Mouse (Mus musculus) erythroblast, embryonic 14.5 days (primary cell): ENCODE measurements around the gene Prkce. TPM values are rescaled to one million over a fixed set of nuclear protein-coding genes. Genes with fewer than 3 reads are reported as not detected.

Source experiments
- H3K27me3 ChIP-seq: 2 replicates; pipeline ENCODE4 v1.6.1; 2012; ENCODE audit warnings: inconsistent platforms; ENCODE audit not compliant: control insufficient read depth
- H3K36me3 ChIP-seq: 2 replicates; pipeline ENCODE4 v1.6.1; 2012; ENCODE audit warnings: mild to moderate bottlenecking, inconsistent platforms; ENCODE audit not compliant: control insufficient read depth
- H3K4me1 ChIP-seq: 2 replicates; pipeline ENCODE4 v1.6.1; 2012; ENCODE audit warnings: inconsistent platforms; ENCODE audit not compliant: control insufficient read depth
- H3K4me3 ChIP-seq: replicated peaks from 2 replicates; pipeline ENCODE3; 2012; ENCODE audit warnings: moderate library complexity, mild to moderate bottlenecking, inconsistent platforms
- H3K9me3 ChIP-seq: 2 replicates; pipeline ENCODE4 v1.6.1; 2012; ENCODE audit warnings: low read length, inconsistent platforms, mixed read lengths; ENCODE audit not compliant: control insufficient read depth
- GATA1 ChIP-seq: IDR thresholded peaks from 2 replicates; pipeline ENCODE4 v1.6.1; 2012; ENCODE audit warnings: low read length, inconsistent platforms, mixed read lengths
- TAL1 ChIP-seq: IDR thresholded peaks from 3 replicates; pipeline ENCODE4 v1.6.1; 2012; ENCODE audit warnings: low read length, inconsistent platforms, mixed read lengths
- polyA plus RNA-seq: library from polyadenylated mRNA; stranded (reverse); fragments of >175 nt; gene quantifications from 2 replicates; pipeline ENCODE4 v1.2.3, GENCODE M21; 2012

The Prkce gene
- polyA plus RNA-seq, 1 experiment: 0.04 TPM

DNA sequence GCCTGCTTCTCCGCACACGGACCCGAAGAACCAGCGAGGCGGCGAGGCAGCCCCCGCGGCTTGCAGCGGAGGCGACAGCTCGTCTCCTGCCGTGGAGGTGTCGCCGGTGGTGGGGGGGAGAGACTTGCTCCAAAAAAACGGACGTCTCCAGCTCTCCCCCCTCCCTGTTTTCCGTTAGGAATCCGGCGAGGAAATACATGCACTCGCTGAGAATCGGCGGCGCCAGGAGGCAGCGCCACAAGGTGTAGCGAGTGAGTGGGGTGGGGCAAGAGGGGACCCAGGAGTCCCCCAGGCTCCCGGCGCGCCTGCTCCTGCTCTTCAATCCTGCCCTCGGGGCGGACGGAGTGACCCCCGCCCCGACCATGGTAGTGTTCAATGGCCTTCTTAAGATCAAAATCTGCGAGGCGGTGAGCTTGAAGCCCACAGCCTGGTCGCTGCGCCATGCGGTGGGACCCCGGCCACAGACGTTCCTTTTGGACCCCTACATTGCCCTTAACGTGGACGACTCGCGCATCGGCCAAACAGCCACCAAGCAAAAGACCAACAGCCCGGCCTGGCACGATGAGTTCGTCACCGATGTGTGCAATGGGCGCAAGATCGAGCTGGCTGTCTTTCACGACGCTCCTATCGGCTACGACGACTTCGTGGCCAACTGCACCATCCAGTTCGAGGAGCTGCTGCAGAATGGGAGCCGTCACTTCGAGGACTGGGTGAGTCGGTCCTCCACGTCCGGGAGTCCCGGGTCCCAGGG, 821 bp downstream of the Prkce start:
- TF ChIP-seq TAL1 (no peak), GATA1 (no peak)
- peaks cover 3% of the 10 kb centered on the region; the same call in 1 of the 2 replicates for H3K9me3 ChIP-seq
- no peaks in the 10 kb centered on the region for H3K36me3 ChIP-seq
- H3K4me1 ChIP-seq: peaks cover 26% of the 10 kb centered on the region
- peaks cover 57% of the 10 kb centered on the region for H3K27me3 ChIP-seq
- peak overlapping the region; percentile 76 for H3K4me3 ChIP-seq

DNA sequence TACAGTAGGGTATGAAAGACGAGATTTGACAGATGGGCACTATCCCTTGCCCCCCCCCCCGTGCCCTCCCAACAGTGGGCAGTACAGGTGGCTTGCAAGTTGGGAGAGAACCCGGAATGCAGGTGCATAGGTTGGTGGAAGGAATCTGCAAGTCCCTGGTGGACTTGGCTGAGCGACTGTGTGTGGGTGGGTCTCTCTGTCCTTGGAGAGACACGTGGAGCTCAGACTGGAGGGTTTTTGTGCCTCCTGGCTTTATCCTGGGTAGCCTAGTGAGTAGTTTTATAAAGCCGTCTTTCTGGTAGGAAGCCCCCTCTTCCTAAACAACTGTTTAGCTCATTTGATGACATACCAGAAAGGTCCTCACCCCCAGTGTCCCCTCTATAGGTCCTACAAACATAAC, 1.5 kb downstream of the Prkce start:
- H3K36me3 ChIP-seq: no peaks in the 10 kb centered on the region
- H3K27me3 ChIP-seq: peaks cover 57% of the 10 kb centered on the region
- peaks cover 3% of the 10 kb centered on the region; the same call in 1 of the 2 replicates for H3K9me3 ChIP-seq
- TF ChIP-seq TAL1 (no peak), GATA1 (no peak)
- H3K4me3 ChIP-seq: no peak overlapping the region
- H3K4me1 ChIP-seq: peaks cover 26% of the 10 kb centered on the region

- TF ChIP-seq GATA1 (no peak), TAL1 (no peak)
- peaks cover 3% of the 10 kb centered on the region; the same call in 1 of the 2 replicates for H3K9me3 ChIP-seq
- H3K27me3 ChIP-seq: peaks cover 57% of the 10 kb centered on the region
- H3K4me3 ChIP-seq: no peak overlapping the region
- H3K36me3 ChIP-seq: no peaks in the 10 kb centered on the region
- peaks cover 26% of the 10 kb centered on the region for H3K4me1 ChIP-seq
Observed at GRCm38 (mm10) chr17:86170164-86170958, 2.8 kb downstream of the Prkce start.

DNA sequence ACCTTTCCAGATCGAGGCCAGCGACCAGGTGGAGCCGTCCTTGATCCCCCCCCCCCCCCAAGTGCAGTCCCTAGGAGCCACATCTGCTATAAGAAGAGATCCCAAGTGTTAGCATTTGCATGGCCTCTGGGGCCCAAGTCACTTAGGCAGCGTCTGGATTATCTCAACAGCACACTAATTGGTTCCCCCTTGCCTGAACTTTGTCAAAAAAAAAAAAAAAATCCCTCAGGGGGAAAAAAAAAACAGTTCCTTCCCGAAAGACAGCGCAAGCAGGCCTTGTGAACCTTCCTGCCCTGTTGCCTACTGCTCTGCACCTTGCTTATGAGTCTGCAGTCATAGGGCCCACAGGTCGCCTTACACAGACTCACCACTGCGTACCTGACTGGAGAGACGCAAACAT, 7.9 kb downstream of the Prkce start:
- TF ChIP-seq TAL1: no peak
- TF ChIP-seq GATA1: no peak
- Histone ChIP-seq H3K36me3 (no peaks in the 10 kb centered on the region), H3K4me1 (no peaks in the 10 kb centered on the region), H3K27me3 (peaks cover 10% of the 10 kb centered on the region), H3K4me3 (no peak overlapping the region), H3K9me3 (no peaks in the 10 kb centered on the region)

DNA sequence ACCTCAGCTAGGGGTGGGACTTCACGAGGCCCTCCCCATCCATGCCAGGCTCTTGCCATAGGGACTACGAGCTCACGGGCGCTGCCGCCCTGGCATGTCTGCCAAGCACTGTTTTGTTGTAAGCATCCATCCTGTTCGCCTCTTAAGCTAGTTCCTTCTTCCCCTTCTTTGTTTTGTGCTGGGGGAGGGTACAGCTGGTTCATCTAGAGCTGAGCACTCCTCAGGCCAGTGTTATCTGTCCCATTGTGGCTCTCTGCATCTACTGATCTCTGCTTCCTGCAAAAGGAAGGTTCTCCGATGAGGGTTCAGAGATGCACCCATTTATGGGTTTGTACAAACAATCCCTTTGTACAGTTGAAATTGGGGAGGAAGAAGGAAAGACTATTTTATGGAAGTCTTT, 9.1 kb downstream of the Prkce start:
- Histone ChIP-seq H3K4me1 (no peaks in the 10 kb centered on the region), H3K9me3 (no peaks in the 10 kb centered on the region), H3K36me3 (no peaks in the 10 kb centered on the region), H3K4me3 (no peak overlapping the region), H3K27me3 (peaks cover 3% of the 10 kb centered on the region)
- TF ChIP-seq GATA1 (no peak), TAL1 (no peak)

DNA sequence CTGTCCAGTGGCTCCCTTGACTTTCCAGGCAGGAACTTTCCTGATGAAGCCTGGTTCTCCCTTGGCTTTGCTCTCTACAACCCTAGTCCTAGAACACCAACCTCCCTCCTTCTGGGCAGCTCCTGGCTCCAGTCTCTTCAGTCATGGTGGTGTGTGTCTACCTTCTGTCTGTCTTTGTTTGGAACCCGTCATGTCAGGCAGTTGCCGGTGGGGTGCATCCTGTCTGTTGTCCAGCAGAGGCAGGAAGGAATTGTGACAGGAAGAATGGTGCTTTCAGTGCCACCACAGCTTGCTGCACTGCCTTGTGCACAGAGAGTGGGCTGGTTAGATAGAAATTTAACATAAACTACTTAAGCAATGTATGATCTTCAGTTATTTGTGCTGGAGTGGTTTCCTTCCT, 16.2 kb downstream of the Prkce start:
- TF ChIP-seq TAL1 (no peak), GATA1 (no peak)
- Histone ChIP-seq H3K27me3 (peaks cover 21% of the 10 kb centered on the region), H3K36me3 (no peaks in the 10 kb centered on the region), H3K4me1 (peaks cover 18% of the 10 kb centered on the region), H3K9me3 (no peaks in the 10 kb centered on the region), H3K4me3 (no peak overlapping the region)

GRCm38 (mm10) chr17:86184552-86185209, 17.1 kb downstream of the Prkce start:
- H3K9me3 ChIP-seq: no peaks in the 10 kb centered on the region
- H3K4me3 ChIP-seq: no peak overlapping the region
- peaks cover 21% of the 10 kb centered on the region for H3K27me3 ChIP-seq
- peaks cover 18% of the 10 kb centered on the region for H3K4me1 ChIP-seq
- H3K36me3 ChIP-seq: no peaks in the 10 kb centered on the region
- TF ChIP-seq GATA1 (no peak), TAL1 (no peak)

DNA sequence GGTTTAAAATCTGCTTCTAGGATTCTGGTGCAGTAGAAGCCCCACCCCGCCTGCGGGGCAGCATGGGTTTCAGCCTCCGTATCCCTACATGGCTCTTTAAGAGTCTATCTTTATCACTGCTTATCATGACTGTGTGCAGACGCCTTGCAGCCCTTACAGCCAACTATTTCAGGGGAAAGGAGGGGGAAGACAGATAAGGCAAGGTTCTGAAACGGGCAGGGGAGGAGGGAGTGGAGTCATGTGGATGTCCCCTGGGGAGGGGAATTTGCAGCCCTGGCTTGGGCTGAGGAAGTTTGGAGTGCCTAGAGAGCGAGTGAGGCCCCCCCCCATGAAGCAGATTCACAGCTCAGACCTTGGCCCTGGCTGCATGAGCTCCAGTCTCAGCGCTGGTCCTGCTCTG, 18.0 kb downstream of the Prkce start:
- H3K27me3 ChIP-seq: peaks cover 21% of the 10 kb centered on the region
- H3K4me1 ChIP-seq: peaks cover 18% of the 10 kb centered on the region
- H3K36me3 ChIP-seq: no peaks in the 10 kb centered on the region
- H3K4me3 ChIP-seq: no peak overlapping the region
- TF ChIP-seq GATA1 (no peak), TAL1 (no peak)
- H3K9me3 ChIP-seq: no peaks in the 10 kb centered on the region

- no peak overlapping the region for H3K4me3 ChIP-seq
- no peaks in the 10 kb centered on the region for H3K36me3 ChIP-seq
- H3K4me1 ChIP-seq: peaks cover 18% of the 10 kb centered on the region
- H3K27me3 ChIP-seq: peaks cover 20% of the 10 kb centered on the region
- TF ChIP-seq GATA1 (no peak), TAL1 (no peak)
- H3K9me3 ChIP-seq: no peaks in the 10 kb centered on the region
Observed at GRCm38 (mm10) chr17:86187777-86188176, 20.2 kb downstream of the Prkce start.
